Mouse (Mus musculus) small intestine, adult 2 months (tissue): ENCODE measurements around the gene Bcl2.

ENCODE experiments used
- CTCF ChIP-seq: fragments of 200-500 bp; IDR thresholded peaks from 2 replicates; pipeline ENCODE4 v1.5.1; 2012; ENCODE audit warnings: low read depth, mild to moderate bottlenecking, control low read depth, inconsistent platforms, low read length, moderate library complexity, mixed read lengths; ENCODE audit not compliant: insufficient replicate concordance, insufficient read length; ENCODE audit errors: extremely low read depth
- POLR2A ChIP-seq: fragments of 200-500 bp; IDR thresholded peaks from 2 replicates; pipeline ENCODE4 v1.6.1; 2012; ENCODE audit warnings: low read depth, mild to moderate bottlenecking, control low read depth, inconsistent platforms, low read length, moderate library complexity

- TF ChIP-seq POLR2A = no peak
- TF ChIP-seq CTCF = no peak
These were observed 102.8 kb downstream of the Bcl2 start for GRCm38 (mm10) chr1:106611246-106611645.
